Comparison of ENCODE assay signal across 9 mouse cellular contexts in the genomic region with DNA sequence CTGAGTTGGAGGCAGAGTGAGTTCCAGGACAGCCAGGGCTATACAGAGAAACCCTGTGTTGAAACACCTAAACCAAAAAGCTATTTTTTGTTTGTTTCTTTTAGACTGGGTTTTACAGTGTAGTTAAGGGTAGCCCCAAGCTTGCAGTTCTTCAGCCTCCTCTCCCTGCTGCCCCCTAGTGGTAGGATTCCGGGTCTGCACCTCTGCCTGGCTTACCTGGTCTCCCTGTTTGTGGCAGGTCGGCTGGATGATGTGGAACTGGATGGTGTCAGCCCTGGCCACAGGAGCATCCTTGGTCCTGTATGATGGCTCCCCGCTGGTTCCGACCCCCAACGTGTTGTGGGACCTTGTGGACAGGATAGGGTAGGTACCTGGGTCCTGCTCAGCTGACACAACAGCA. TPM values are rescaled to one million over a fixed set of nuclear protein-coding genes. Genes with fewer than 3 reads are reported as not detected.
DNase-seq lines count a peak whose midpoint lies in the region; ATAC-seq and TF ChIP-seq lines count a peak whose summit lies in the region.
"Had no signal": no experiment of that assay in that cellular context is flagged by ENCODE, and none has a peak within 500 bp of the region (broad histone marks: within the 10 kb centered on the region; RNA-seq: fewer than 3 reads in every experiment).

No protein-coding gene starts in this region.

- TF ChIP-seq EP300 in liver, postnatal 0 days (IDR thresholded peaks at IDR 0.05; ENCODE audit: low read depth): no peak

- no peaks in the 10 kb centered on the region for H3K9me3 ChIP-seq in embryonic facial prominence, embryonic 14.5 days (ENCODE audit: control insufficient read depth, low read length)
- H3K9me3 ChIP-seq in liver, postnatal 0 days (ENCODE audit: low read length): no peaks in the 10 kb centered on the region
- no peaks in the 10 kb centered on the region for H3K9me3 ChIP-seq in forebrain, embryonic 12.5 days
- H3K9me3 ChIP-seq: limb, embryonic 13.5 days had no signal

- no peak overlapping the region for H3K4me2 ChIP-seq in embryonic facial prominence, embryonic 14.5 days (ENCODE audit: low read depth, low read length)
- no peak overlapping the region for H3K4me2 ChIP-seq in liver, postnatal 0 days (ENCODE audit: low read depth, low read length)
- no peak overlapping the region for H3K4me2 ChIP-seq in forebrain, embryonic 12.5 days
- H3K4me2 ChIP-seq: limb, embryonic 13.5 days had no signal

- ATAC-seq in embryonic facial prominence, embryonic 14.5 days (ENCODE audit: low read depth): no peak
- no peak for ATAC-seq in liver, postnatal 0 days
- ATAC-seq in forebrain, embryonic 12.5 days (ENCODE audit: low FRiP score): no peak

- 47% methylated on average over 5 of the region's 5 CpGs for WGBS in embryonic facial prominence, embryonic 14.5 days
- 51% methylated on average over 5 of the region's 5 CpGs for WGBS in liver, postnatal 0 days (ENCODE audit: insufficient replicate concordance)
- 45% methylated on average over 5 of the region's 5 CpGs for WGBS in forebrain, embryonic 12.5 days

- peak; percentile 86 for TF ChIP-seq CTCF in gastrocnemius, adult 2 months (IDR thresholded peaks at IDR 0.05)
- peak; percentile 94 for TF ChIP-seq CTCF in liver, postnatal 0 days (IDR thresholded peaks at IDR 0.05; ENCODE audit: low read depth)

- peaks cover 67% of the 10 kb centered on the region for H3K36me3 ChIP-seq in embryonic facial prominence, embryonic 14.5 days (ENCODE audit: control insufficient read depth, insufficient read depth, low read length)
- peaks cover 49% of the 10 kb centered on the region for H3K36me3 ChIP-seq in liver, postnatal 0 days (replicated peaks; ENCODE audit: insufficient read depth, low read length)
- peaks cover 82% of the 10 kb centered on the region for H3K36me3 ChIP-seq in forebrain, embryonic 12.5 days (replicated peaks)

- peak; percentile 56 for DNase-seq in gastrocnemius, adult 2 months
- DNase-seq in gastrocnemius, postnatal 4 days (ENCODE audit: low spot score in 2 of 2): no peak
- DNase-seq in 416B (ENCODE audit: low read depth): peak; percentile 68
- peak; percentile 57 for DNase-seq in adipocyte (ENCODE audit: low spot score)
- DNase-seq in embryonic facial prominence, embryonic 14.5 days (ENCODE audit: low spot score): peak; percentile 22
- DNase-seq in liver, postnatal 0 days: peak; percentile 80
- DNase-seq in spleen, postnatal 36 days (ENCODE audit: low spot score in 2 of 2): peak; percentile 26 to 50

- H3K4me1 ChIP-seq in embryonic facial prominence, embryonic 14.5 days (ENCODE audit: control insufficient read depth, insufficient read depth, low read length): no peaks in the 10 kb centered on the region
- no peaks in the 10 kb centered on the region for H3K4me1 ChIP-seq in liver, postnatal 0 days (ENCODE audit: insufficient read depth)
- no peaks in the 10 kb centered on the region for H3K4me1 ChIP-seq in forebrain, embryonic 12.5 days
- H3K4me1 ChIP-seq: limb, embryonic 13.5 days had no signal

- H3K9ac ChIP-seq in embryonic facial prominence, embryonic 14.5 days (ENCODE audit: low read depth, low read length): no peak overlapping the region
- no peak overlapping the region for H3K9ac ChIP-seq in liver, postnatal 0 days (replicated peaks)
- H3K9ac ChIP-seq in forebrain, embryonic 12.5 days: no peak overlapping the region
- H3K9ac ChIP-seq: limb, embryonic 13.5 days had no signal

- intact Hi-C loops in gastrocnemius, adult 2 months (cut with DNase I): no loop called here

- H3K27ac ChIP-seq in gastrocnemius, adult 2 months: no peak overlapping the region
- no peak overlapping the region for H3K27ac ChIP-seq in embryonic facial prominence, embryonic 14.5 days (replicated peaks; ENCODE audit: low read depth, low read length)
- no peak overlapping the region for H3K27ac ChIP-seq in liver, postnatal 0 days (ENCODE audit: low read depth)
- H3K27ac ChIP-seq in forebrain, embryonic 12.5 days: no peak overlapping the region
- H3K27ac ChIP-seq: limb, embryonic 13.5 days had no signal

- no peak overlapping the region for H3K4me3 ChIP-seq in gastrocnemius, adult 2 months
- no peak overlapping the region for H3K4me3 ChIP-seq in embryonic facial prominence, embryonic 14.5 days (ENCODE audit: low read depth, low read length)
- no peak overlapping the region for H3K4me3 ChIP-seq in liver, postnatal 0 days (ENCODE audit: low read depth, low read length)
- no peak overlapping the region for H3K4me3 ChIP-seq in forebrain, embryonic 12.5 days (replicated peaks)
- H3K4me3 ChIP-seq: limb, embryonic 13.5 days had no signal

- H3K27me3 ChIP-seq in embryonic facial prominence, embryonic 14.5 days (replicated peaks; ENCODE audit: control insufficient read depth, insufficient read depth, low read length): no peaks in the 10 kb centered on the region
- no peaks in the 10 kb centered on the region for H3K27me3 ChIP-seq in liver, postnatal 0 days (ENCODE audit: insufficient read depth, low read length)
- no peaks in the 10 kb centered on the region for H3K27me3 ChIP-seq in forebrain, embryonic 12.5 days
- H3K27me3 ChIP-seq: limb, embryonic 13.5 days had no signal

RNA-seq across cellular contexts. Expression of gene Tmem132b, which starts 22.0 kb away (rescaled TPM):
- total RNA-seq in gastrocnemius, adult 2 months (2021): under 1 TPM; 0.20 to 0.56 TPM
- total RNA-seq in gastrocnemius, postnatal 4 days (2021): under 1 TPM; 0.32 to 0.39 TPM
- polyA plus RNA-seq in embryonic facial prominence, embryonic 14.5 days (2014; fragmentation: Nextera tagmentation; extraction: Ambion mirVana): 0.31 and 0.38 TPM in 2 replicates
- not detected in 2 replicates for polyA plus RNA-seq in liver, postnatal 0 days (2015; fragmentation: Nextera tagmentation; extraction: Ambion mirVana)
- 1.6 and 1.8 TPM in 2 replicates for polyA plus RNA-seq in forebrain, embryonic 12.5 days (2016; fragmentation: Nextera tagmentation; extraction: Ambion mirVana)

RNA-seq across cellular contexts. Expression of gene Aacs, which starts 33.9 kb away (rescaled TPM):
- total RNA-seq in gastrocnemius, adult 2 months (2021): 1 to 10 TPM; 2.8 to 3.3 TPM
- total RNA-seq in gastrocnemius, postnatal 4 days (2021): 10 to 100 TPM; 11.6 to 13.7 TPM
- polyA plus RNA-seq in embryonic facial prominence, embryonic 14.5 days (2014; fragmentation: Nextera tagmentation; extraction: Ambion mirVana): 37.7 and 39.8 TPM in 2 replicates
- 3.8 and 4.6 TPM in 2 replicates for polyA plus RNA-seq in liver, postnatal 0 days (2015; fragmentation: Nextera tagmentation; extraction: Ambion mirVana)
- 54.8 and 62.3 TPM in 2 replicates for polyA plus RNA-seq in forebrain, embryonic 12.5 days (2016; fragmentation: Nextera tagmentation; extraction: Ambion mirVana)

Comparison
In these comparisons a context has a peak if more than half of its experiments do, and no peak if none do; other contexts are left out.
1. DNase-seq: peak in gastrocnemius, adult 2 months (single experiment), 416B (single experiment), adipocyte (single experiment), embryonic facial prominence, embryonic 14.5 days (single experiment), liver, postnatal 0 days (single experiment) and spleen, postnatal 36 days (2 of 2); none in gastrocnemius, postnatal 4 days (0 of 2).